Mouse (Mus musculus) midbrain, embryonic 14.5 days (tissue): Measurements from ENCODE around the gene Drd2. TPM values are rescaled to one million over a fixed set of nuclear protein-coding genes. Genes with fewer than 3 reads are reported as not detected.

ENCODE experiments used
- ATAC-seq: fragments of 200-750 bp; cut with Nextera tagmentation; 2 replicates; pipeline ENCODE4 v1.8.0; 2017; ENCODE audit warnings: moderate number of reproducible peaks, moderate library complexity; ENCODE audit not compliant: low FRiP score, low TSS enrichment
- DNase-seq: peaks from one replicate; pipeline ENCODE4 v3.0.0-alpha.2; 2015
- H3K27ac ChIP-seq: fragments of 300-500 bp; sonication (generic); replicated peaks from 2 replicates; pipeline ENCODE4 v1.5.1; 2014; ENCODE audit warnings: mild to moderate bottlenecking, low read depth, low read length, moderate library complexity
- H3K27me3 ChIP-seq: fragments of 300-500 bp; sonication (generic); 2 replicates; pipeline ENCODE4 v1.6.1; 2014; ENCODE audit warnings: low read length, control low read depth, mixed read lengths; ENCODE audit not compliant: control insufficient read depth, insufficient read depth
- H3K36me3 ChIP-seq: fragments of 300-500 bp; sonication (generic); 2 replicates; pipeline ENCODE4 v1.6.1; 2014; ENCODE audit warnings: low read length, control low read depth; ENCODE audit not compliant: control insufficient read depth, insufficient read depth
- H3K4me1 ChIP-seq: fragments of 300-500 bp; sonication (generic); 2 replicates; pipeline ENCODE4 v1.6.1; 2014; ENCODE audit warnings: mild to moderate bottlenecking, antibody characterized with exemption, low read length, control low read depth; ENCODE audit not compliant: control insufficient read depth, insufficient read depth
- H3K4me2 ChIP-seq: fragments of 300-500 bp; sonication (generic); 2 replicates; pipeline ENCODE4 v1.6.1; 2014; ENCODE audit warnings: mild to moderate bottlenecking, low read length, moderate library complexity
- H3K4me3 ChIP-seq: fragments of 300-500 bp; sonication (generic); replicated peaks from 2 replicates; pipeline ENCODE4 v1.5.1; 2014; ENCODE audit warnings: low read depth, low read length
- H3K9ac ChIP-seq: fragments of 300-500 bp; sonication (generic); replicated peaks from 2 replicates; pipeline ENCODE4 v1.6.1; 2014; ENCODE audit warnings: mild to moderate bottlenecking, low read length, moderate library complexity
- H3K9me3 ChIP-seq: fragments of 300-500 bp; sonication (generic); 2 replicates; pipeline ENCODE4 v1.6.1; 2016; ENCODE audit warnings: low read length, control low read depth, mixed read lengths; ENCODE audit not compliant: control insufficient read depth
- WGBS: fragments of 180-500 bp; shearing (Covaris S2); extraction: QIAGEN DNeasy Blood & Tissue Kit; methylation state at CpG from one replicate; pipeline ENCODE4 v1.1.7; 2014; 5-methylcytosine and 5-hydroxymethylcytosine counted together
- polyA plus RNA-seq: library from polyadenylated mRNA; unstranded; fragments of >200 nt; fragmentation: Nextera tagmentation; extraction: Ambion mirVana; gene quantifications from 2 replicates; pipeline ENCODE4 v1.2.1, GENCODE M21; 2014

Drd2 gene
- polyA plus RNA-seq, 1 experiment from 2014 or later, result 2.7 TPM

DNA sequence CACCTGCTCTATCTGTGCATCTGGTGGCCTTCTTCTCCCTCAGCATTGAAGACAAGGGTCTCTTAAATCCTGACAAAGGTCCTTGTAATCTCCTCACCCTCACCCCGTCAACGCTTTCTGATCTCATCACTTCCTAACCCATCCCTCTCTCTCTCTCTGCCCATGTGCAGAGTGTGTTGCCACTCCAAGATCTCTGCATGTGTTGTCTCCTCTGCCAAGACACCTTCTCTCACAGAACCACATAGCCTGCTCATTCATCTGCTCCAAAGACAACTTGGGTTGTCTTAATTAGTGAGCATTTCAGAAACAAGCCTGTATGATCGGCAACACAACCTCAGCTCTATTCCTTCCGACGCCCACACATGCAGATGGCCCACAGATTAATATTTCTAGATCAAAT, 83.4 kb downstream of the Drd2 start:
- 97% methylated on average over 5 of the region's 5 CpGs for WGBS
- Histone ChIP-seq H3K4me1 (no peaks in the 10 kb centered on the region), H3K27ac (no peak overlapping the region), H3K9me3 (no peaks in the 10 kb centered on the region), H3K36me3 (no peaks in the 10 kb centered on the region), H3K9ac (no peak overlapping the region), H3K27me3 (no peaks in the 10 kb centered on the region), H3K4me2 (no peak overlapping the region), H3K4me3 (no peak overlapping the region)
- DNase-seq, result no peak
- ATAC-seq, result no peak

DNA sequence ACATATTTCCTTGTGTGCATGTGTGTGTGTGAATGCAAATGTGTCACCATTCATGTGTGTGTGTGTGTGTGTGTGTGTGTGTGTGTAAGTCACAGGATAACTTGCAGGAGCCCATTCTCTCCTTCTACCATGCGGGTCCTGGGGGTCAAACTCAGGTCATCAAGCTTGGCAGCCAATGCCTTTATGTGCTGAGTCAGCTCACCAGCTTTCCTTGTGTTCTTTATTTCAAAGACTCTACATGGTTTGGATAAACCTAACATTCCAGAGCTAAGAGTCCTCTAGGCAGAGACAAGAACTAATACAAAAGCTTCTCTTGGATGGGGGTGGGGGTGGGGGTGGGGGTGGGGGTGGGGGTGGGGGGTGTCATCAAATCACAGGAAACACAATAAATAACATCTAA, 85.2 kb downstream of the Drd2 start:
- Histone ChIP-seq H3K27me3 (no peaks in the 10 kb centered on the region), H3K4me3 (no peak overlapping the region), H3K4me1 (no peaks in the 10 kb centered on the region), H3K4me2 (no peak overlapping the region), H3K27ac (no peak overlapping the region), H3K9me3 (no peaks in the 10 kb centered on the region), H3K36me3 (no peaks in the 10 kb centered on the region), H3K9ac (no peak overlapping the region)
- ATAC-seq (no peak), DNase-seq (no peak)
- WGBS, result 50% methylated on average over 1 of the region's 1 CpGs

DNA sequence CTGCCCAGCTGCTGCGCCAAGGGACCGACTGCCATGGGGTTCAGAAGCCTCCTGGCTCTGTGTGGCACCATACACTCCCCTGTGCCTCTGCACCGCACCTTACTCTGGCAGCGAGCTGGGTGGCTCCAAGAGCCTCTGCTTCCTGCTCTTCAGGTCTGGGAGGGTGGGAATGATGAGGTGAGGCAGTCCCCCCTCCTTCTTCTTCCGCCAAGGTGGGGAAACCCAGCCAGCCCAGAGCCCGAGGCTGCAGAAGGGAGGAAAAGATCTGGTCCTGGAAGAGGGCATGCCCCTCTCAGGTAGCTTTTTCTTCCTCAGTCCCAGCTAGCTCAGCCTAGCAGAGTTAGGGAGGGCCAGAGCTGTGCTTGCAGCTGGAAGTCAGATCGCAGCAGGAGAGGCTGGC, 86.5 kb downstream of the Drd2 start, which contains the start of gene Ankk1:
Gene Ankk1, minus strand, starts transcription at position 101 of the 400 bp plus-strand sequence.
- no peaks in the 10 kb centered on the region for H3K27me3 ChIP-seq
- H3K4me3 ChIP-seq, result no peak within 1 kb of the TSS
- H3K27ac ChIP-seq, result no peak within 1 kb of the TSS
- DNase-seq (no peak), ATAC-seq (no peak)
- no peaks in the 10 kb centered on the region for H3K36me3 ChIP-seq
- no peak within 1 kb of the TSS for H3K9ac ChIP-seq
- no peaks in the 10 kb centered on the region for H3K9me3 ChIP-seq
- 87% methylated on average over 7 of the region's 7 CpGs for WGBS
- H3K4me2 ChIP-seq, result no peak within 1 kb of the TSS
- no peaks in the 10 kb centered on the region for H3K4me1 ChIP-seq

DNA sequence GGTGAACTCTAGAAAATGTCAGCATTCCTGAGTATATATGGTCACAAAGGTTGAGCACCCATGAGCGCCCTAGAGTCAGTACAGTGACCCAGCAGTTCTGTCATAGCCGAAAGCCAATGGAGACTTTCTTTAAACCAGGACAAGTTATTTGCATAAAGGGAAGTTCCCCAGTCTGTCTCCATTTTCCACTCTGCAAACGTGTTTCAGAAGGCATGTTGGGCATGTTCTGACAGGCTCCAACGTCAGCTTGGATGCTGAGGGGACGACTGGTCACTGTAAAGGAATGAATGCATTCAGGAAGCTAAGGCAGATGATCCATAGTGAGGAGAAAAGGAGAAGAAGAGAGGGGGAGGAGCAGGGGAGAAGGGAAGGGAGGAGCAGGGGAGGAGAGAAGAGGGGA, 87.1 kb downstream of the Drd2 start:
- ATAC-seq (no peak), DNase-seq (no peak)
- no peaks in the 10 kb centered on the region for H3K36me3 ChIP-seq
- no peak overlapping the region for H3K4me3 ChIP-seq
- no peaks in the 10 kb centered on the region for H3K9me3 ChIP-seq
- H3K27me3 ChIP-seq, result no peaks in the 10 kb centered on the region
- H3K4me2 ChIP-seq, result no peak overlapping the region
- 77% methylated on average over 5 of the region's 5 CpGs for WGBS
- H3K27ac ChIP-seq, result no peak overlapping the region
- no peaks in the 10 kb centered on the region for H3K4me1 ChIP-seq
- H3K9ac ChIP-seq, result no peak overlapping the region

DNA sequence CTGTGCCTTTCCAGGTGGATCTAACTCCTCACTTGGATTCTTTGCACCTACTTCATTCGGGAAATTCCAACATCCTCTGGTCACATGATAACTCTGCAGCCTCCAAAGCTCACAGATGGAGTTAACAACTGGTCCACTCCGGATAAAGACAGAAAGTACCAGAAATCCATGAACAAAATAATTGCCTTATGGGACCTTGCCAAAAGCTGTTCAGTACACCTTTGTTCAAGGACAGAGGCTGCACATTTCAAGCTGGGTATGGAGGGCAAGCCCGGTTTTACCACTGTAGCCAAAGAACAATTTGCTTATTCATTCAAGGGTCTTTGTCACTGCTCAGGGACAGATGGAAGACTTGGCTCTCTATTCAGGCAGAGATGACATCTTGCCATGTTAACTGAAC, 102.2 kb downstream of the Drd2 start:
- H3K36me3 ChIP-seq, result no peaks in the 10 kb centered on the region
- WGBS, result 73% methylated on average over 3 of the region's 3 CpGs
- H3K4me1 ChIP-seq, result no peaks in the 10 kb centered on the region
- no peak overlapping the region for H3K27ac ChIP-seq
- H3K27me3 ChIP-seq, result no peaks in the 10 kb centered on the region
- no peaks in the 10 kb centered on the region for H3K9me3 ChIP-seq
- DNase-seq, result no peak
- no peak overlapping the region for H3K4me3 ChIP-seq
- no peak for ATAC-seq
- H3K4me2 ChIP-seq, result no peak overlapping the region
- H3K9ac ChIP-seq, result no peak overlapping the region

DNA sequence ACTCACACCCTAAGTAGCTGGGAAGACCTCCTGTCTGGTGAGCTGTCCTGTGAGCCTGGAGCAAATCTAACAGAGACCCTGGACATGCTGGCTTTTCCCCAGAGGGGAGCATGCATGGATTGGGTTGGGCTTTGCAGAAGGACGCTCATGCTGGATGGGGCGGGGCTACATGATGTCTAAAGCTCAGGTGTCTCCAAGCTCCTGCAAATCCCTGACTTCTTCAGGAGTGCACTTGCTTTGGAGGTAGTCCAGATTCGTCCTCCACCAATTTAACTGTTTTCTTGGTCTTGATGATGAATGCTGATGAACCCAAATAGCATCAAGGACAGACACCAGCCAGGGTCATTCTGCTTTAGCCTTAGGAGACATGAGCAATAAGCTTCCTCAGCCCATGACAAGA, 110.1 kb downstream of the Drd2 start:
- WGBS, result 81% methylated on average over 3 of the region's 3 CpGs

DNA sequence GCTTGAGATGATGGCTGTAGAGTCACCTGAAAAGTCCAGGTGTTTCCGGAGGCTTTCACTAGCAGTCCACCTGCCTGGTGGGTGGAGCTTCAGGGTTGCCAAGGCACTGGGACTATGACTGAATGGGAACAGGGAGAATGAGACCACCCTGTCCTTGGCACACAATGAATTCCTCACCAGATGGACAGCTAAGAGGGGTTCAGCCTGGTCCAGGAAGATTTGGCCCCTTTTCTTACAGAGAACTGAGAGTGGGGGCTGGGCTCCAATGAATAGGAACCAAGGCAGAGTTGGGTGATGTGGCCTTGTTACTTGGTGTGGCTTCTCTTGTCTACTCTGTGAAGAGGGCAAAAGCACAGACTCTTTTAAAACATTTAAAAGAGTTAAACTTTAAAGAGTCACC, 112.0 kb downstream of the Drd2 start:
- H3K36me3 ChIP-seq, result no peaks in the 10 kb centered on the region
- H3K9me3 ChIP-seq, result no peaks in the 10 kb centered on the region
- H3K4me3 ChIP-seq, result no peak overlapping the region
- no peak for ATAC-seq
- 96% methylated on average over 1 of the region's 1 CpGs for whole genome bisulfite sequencing
- no peak overlapping the region for H3K9ac ChIP-seq
- H3K4me1 ChIP-seq, result no peaks in the 10 kb centered on the region
- DNase-seq, result no peak
- no peak overlapping the region for H3K27ac ChIP-seq
- H3K4me2 ChIP-seq, result no peak overlapping the region
- no peaks in the 10 kb centered on the region for H3K27me3 ChIP-seq

More for the DNA sequence above, 110.1 kb downstream of the Drd2 start:
- no peak for DNase-seq
- no peak for ATAC-seq
- Histone ChIP-seq H3K36me3 (no peaks in the 10 kb centered on the region), H3K27me3 (no peaks in the 10 kb centered on the region), H3K9me3 (no peaks in the 10 kb centered on the region), H3K9ac (no peak overlapping the region), H3K4me3 (no peak overlapping the region), H3K27ac (no peak overlapping the region), H3K4me1 (no peaks in the 10 kb centered on the region), H3K4me2 (no peak overlapping the region)

DNA sequence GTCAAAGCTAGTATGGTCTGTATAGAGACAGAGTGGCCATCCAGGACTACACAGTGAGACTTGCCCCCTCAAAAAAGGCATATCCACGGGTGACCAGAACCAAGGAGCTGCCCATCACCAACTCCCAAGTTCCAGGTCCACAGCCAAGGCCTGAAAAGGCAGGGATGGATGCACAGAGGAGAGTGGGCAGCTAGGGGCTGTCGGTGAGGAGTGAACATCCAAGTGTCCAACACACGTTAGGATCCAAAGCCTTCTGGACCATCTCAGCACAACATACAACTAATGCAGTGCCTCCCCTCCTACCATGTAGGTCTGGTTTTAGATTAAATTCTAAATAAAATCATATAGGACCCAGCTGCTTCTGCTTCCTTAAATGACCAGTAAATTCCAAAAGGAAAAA, 115.7 kb downstream of the Drd2 start:
- Histone ChIP-seq H3K9ac (no peak overlapping the region), H3K36me3 (no peaks in the 10 kb centered on the region), H3K27ac (no peak overlapping the region), H3K4me3 (no peak overlapping the region), H3K4me1 (no peaks in the 10 kb centered on the region), H3K4me2 (no peak overlapping the region), H3K9me3 (no peaks in the 10 kb centered on the region), H3K27me3 (no peaks in the 10 kb centered on the region)
- WGBS, result 89% methylated on average over 3 of the region's 3 CpGs
- DNase-seq, result no peak
- no peak for ATAC-seq
